Mouse (Mus musculus) liver, embryonic 11.5 days (tissue): ENCODE measurements around the gene Prl3d1. TPM values are rescaled to one million over a fixed set of nuclear protein-coding genes. Genes with fewer than 3 reads are reported as not detected.
"Not testable (repeated sequence)": the region's sequence is repeated elsewhere in the genome, so short reads cannot be mapped to it uniquely, and the experiment has no call there.

Source experiments
- ATAC-seq: fragments of 200-750 bp; cut with Nextera tagmentation; replicated peaks from 2 replicates; pipeline ENCODE4 v1.8.0; 2017; ENCODE audit warnings: moderate number of reproducible peaks, mild to moderate bottlenecking, moderate TSS enrichment, moderate library complexity; ENCODE audit not compliant: low FRiP score
- DNase-seq: peaks from one replicate; pipeline ENCODE4 v3.0.0-alpha.2; 2017; ENCODE audit warnings: low spot score
- H3K27ac ChIP-seq: fragments of 300-500 bp; sonication (generic); 2 replicates; pipeline ENCODE4 v1.5.1; 2014; ENCODE audit warnings: mild to moderate bottlenecking, low read depth, low read length, control low read depth
- H3K27me3 ChIP-seq: fragments of 300-500 bp; sonication (generic); replicated peaks from 2 replicates; pipeline ENCODE4 v1.6.1; 2014; ENCODE audit warnings: low read length, mixed read lengths; ENCODE audit not compliant: control insufficient read depth, insufficient read depth
- H3K36me3 ChIP-seq: fragments of 300-500 bp; sonication (generic); 2 replicates; pipeline ENCODE4 v1.6.1; 2014; ENCODE audit warnings: mild to moderate bottlenecking, low read length, moderate library complexity, mixed read lengths; ENCODE audit not compliant: control insufficient read depth, insufficient read depth
- H3K4me1 ChIP-seq: fragments of 300-500 bp; sonication (generic); replicated peaks from 2 replicates; pipeline ENCODE4 v1.6.1; 2014; ENCODE audit warnings: low read length, mixed read lengths; ENCODE audit not compliant: control insufficient read depth, insufficient read depth
- H3K4me2 ChIP-seq: fragments of 300-500 bp; sonication (generic); 2 replicates; pipeline ENCODE4 v1.6.1; 2014; ENCODE audit warnings: mild to moderate bottlenecking, control low read depth, moderate library complexity
- H3K4me3 ChIP-seq: fragments of 300-500 bp; sonication (generic); 2 replicates; pipeline ENCODE4 v1.5.1; 2014; ENCODE audit warnings: low read depth, low read length, control low read depth
- H3K9ac ChIP-seq: fragments of 300-500 bp; sonication (generic); 2 replicates; pipeline ENCODE4 v1.6.1; 2014; ENCODE audit warnings: low read depth, low read length, control low read depth
- H3K9me3 ChIP-seq: fragments of 300-500 bp; sonication (generic); 2 replicates; pipeline ENCODE4 v1.6.1; 2016; ENCODE audit warnings: low read length, inconsistent platforms, mixed read lengths; ENCODE audit not compliant: control insufficient read depth
- WGBS: fragments of 180-500 bp; shearing (Covaris S2); extraction: QIAGEN DNeasy Blood & Tissue Kit; methylation state at CpG from one replicate; pipeline ENCODE4 v1.1.7; 2014; 5-methylcytosine and 5-hydroxymethylcytosine counted together
- polyA plus RNA-seq: library from polyadenylated mRNA; unstranded; fragments of >200 nt; fragmentation: Nextera tagmentation; extraction: Ambion mirVana; gene quantifications from 2 replicates; pipeline ENCODE4 v1.2.1, GENCODE M21; 2014

Prl3d1 gene
- not detected in 2 replicates for polyA plus RNA-seq

DNA sequence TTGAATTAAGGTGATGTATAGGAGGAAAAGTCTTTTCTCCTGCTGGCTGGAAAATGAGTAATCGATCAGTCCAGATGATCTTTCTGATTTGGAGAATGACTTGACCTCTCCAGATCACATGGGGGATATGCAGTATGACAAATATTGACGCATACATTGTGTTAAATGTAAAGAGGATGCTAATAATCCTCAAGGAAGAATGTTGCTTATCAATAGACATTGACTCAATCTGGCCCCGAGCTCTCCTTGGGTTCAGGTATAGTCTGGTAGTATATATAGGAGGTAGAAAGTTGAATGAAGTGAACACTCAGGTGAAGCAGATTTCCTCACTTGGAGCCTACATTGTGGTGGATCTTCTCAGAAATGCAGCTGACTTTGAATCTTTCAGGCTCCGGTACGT, at the start of gene Prl3d1:
Gene Prl3d1, plus strand, starts transcription at position 301 of the 400 bp plus-strand sequence.
- not testable (repeated sequence) for H3K4me2 ChIP-seq, H3K27ac ChIP-seq, H3K9ac ChIP-seq, H3K27me3 ChIP-seq, DNase-seq, H3K4me3 ChIP-seq, H3K9me3 ChIP-seq, H3K36me3 ChIP-seq, ATAC-seq, H3K4me1 ChIP-seq
- 85% methylated on average over 5 of the region's 5 CpGs for WGBS

GRCm38 (mm10) chr13:27057270-27057669, 36.7 kb upstream of the Prl3d1 start, which contains the start of gene Prl:
Gene Prl (plus strand): TSS chr13:27057570.
- H3K27ac ChIP-seq, result no peak within 1 kb of the TSS
- no peak within 1 kb of the TSS for H3K4me3 ChIP-seq
- no peaks in the 10 kb centered on the region for H3K36me3 ChIP-seq
- WGBS, result 80% methylated on average over 1 of the region's 1 CpGs
- ATAC-seq (no peak), DNase-seq (no peak)
- H3K9me3 ChIP-seq, result no peaks in the 10 kb centered on the region
- no peaks in the 10 kb centered on the region for H3K27me3 ChIP-seq
- H3K4me1 ChIP-seq, result no peaks in the 10 kb centered on the region
- H3K9ac ChIP-seq, result no peak within 1 kb of the TSS
- no peak within 1 kb of the TSS for H3K4me2 ChIP-seq

DNA sequence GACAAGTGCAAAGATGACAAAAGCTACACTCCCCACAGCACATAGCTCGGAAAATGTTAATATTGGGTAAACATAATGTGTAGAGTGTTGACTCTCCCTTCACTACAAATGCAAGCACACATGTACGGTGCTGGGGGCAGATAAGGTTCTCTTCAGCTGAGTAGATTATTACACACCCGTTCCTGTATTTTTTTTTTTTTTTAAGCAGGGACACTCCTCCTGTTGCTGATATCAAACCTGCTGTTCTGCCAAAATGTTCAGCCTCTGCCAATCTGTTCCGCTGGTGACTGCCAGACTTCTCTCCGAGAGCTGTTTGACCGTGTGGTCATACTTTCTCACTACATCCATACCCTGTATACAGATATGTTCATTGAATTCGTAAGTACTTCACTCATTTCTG, 34.8 kb upstream of the Prl3d1 start:
- DNase-seq (no peak), ATAC-seq (no peak)
- Histone ChIP-seq H3K36me3 (no peaks in the 10 kb centered on the region), H3K27ac (no peak overlapping the region), H3K4me2 (no peak overlapping the region), H3K27me3 (no peaks in the 10 kb centered on the region), H3K4me1 (no peaks in the 10 kb centered on the region), H3K9me3 (no peaks in the 10 kb centered on the region), H3K4me3 (no peak overlapping the region), H3K9ac (no peak overlapping the region)
- WGBS, result 72% methylated on average over 7 of the region's 7 CpGs

DNA sequence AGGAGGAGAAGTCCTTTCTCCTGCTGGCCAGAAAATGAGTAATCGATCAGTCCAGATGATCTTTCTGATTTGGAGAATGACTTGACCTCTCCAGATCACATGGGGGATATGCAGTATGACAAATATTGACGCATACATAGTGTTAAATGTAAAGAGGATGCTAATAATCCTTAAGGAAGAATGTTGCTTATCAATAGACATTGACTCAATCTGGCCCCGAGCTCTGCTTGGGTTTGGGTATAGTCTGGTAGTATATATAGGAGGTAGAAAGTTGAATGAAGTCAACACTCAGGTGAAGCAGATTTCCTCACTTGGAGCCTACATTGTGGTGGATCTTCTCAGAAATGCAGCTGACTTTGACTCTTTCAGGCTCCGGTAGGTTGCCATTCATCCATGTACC, 27.4 kb downstream of the Prl3d1 start, which contains the start of gene Prl3d2:
Gene Prl3d2, plus strand, starts transcription at position 301 of the 400 bp plus-strand sequence.
- not testable (repeated sequence) for H3K27ac ChIP-seq, H3K9ac ChIP-seq, H3K4me1 ChIP-seq, H3K4me2 ChIP-seq, DNase-seq, H3K9me3 ChIP-seq, H3K4me3 ChIP-seq, ATAC-seq, H3K27me3 ChIP-seq, H3K36me3 ChIP-seq
- 80% methylated on average over 4 of the region's 4 CpGs for WGBS

DNA sequence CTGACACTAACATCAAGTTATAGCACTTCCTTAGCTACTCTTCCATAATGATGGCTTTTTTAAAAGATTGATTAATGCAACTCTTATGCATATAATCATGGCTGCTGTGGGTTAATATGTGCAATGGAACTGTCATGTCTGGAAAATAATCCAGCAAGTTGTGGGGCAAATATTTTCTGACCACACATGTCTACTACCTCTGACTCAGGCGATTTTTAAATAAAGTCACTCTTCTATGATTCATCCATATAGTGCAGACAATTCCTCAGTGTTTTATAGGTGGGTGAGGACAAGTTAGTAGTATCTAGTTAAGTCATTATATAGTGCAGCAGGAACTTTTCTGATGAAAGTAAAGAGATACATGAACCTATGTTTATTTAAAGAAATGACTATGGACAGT, 54.3 kb downstream of the Prl3d1 start:
- Histone ChIP-seq H3K9me3 (no peaks in the 10 kb centered on the region), H3K4me1 (no peaks in the 10 kb centered on the region), H3K4me3 (no peak overlapping the region), H3K36me3 (no peaks in the 10 kb centered on the region), H3K27ac (no peak overlapping the region), H3K4me2 (no peak overlapping the region), H3K27me3 (no peaks in the 10 kb centered on the region), H3K9ac (no peak overlapping the region)
- WGBS, result 41% methylated on average over 1 of the region's 1 CpGs
- ATAC-seq, result no peak
- no peak for DNase-seq

Other genes starting within 250 kb of the Prl3d1 start
- gene Prl, start 36.6 kb upstream of the Prl3d1 start, polyA plus RNA-seq, result not detected in 2 replicates
- gene Prl3d2, start 27.5 kb downstream of the Prl3d1 start, polyA plus RNA-seq, result not detected in 2 replicates
- not detected in 2 replicates for gene Prl3d3, start 62.6 kb downstream of the Prl3d1 start, polyA plus RNA-seq
- gene Prl3c1, start 102.5 kb downstream of the Prl3d1 start, polyA plus RNA-seq, result not detected in 2 replicates
- not detected in 2 replicates for gene Prl3b1, start 147.7 kb downstream of the Prl3d1 start, polyA plus RNA-seq
- gene Prl3a1, start 165.2 kb downstream of the Prl3d1 start, polyA plus RNA-seq, result not detected in 2 replicates
- not detected in 2 replicates for gene Prl6a1, start 218.4 kb downstream of the Prl3d1 start, polyA plus RNA-seq